Mouse (Mus musculus) ES-Bruce4 (cell line): ENCODE data around the gene Kpnb1. TPM values are rescaled to one million over a fixed set of nuclear protein-coding genes. Genes with fewer than 3 reads are reported as not detected.

Experiments
- H3K27ac ChIP-seq: 2 replicates; pipeline ENCODE4 v1.5.1; 2012; ENCODE audit warnings: low read length, inconsistent platforms; ENCODE audit not compliant: insufficient read depth
- H3K27me3 ChIP-seq: 2 replicates; pipeline ENCODE4 v1.6.1; 2012; ENCODE audit warnings: mild to moderate bottlenecking, low read length, inconsistent platforms; ENCODE audit not compliant: control insufficient read depth, poor library complexity, insufficient read depth, severe bottlenecking
- H3K36me3 ChIP-seq: 2 replicates; pipeline ENCODE4 v1.6.1; 2012; ENCODE audit warnings: inconsistent platforms, mild to moderate bottlenecking, low read length, moderate library complexity; ENCODE audit not compliant: control insufficient read depth, poor library complexity, insufficient read depth, severe bottlenecking
- H3K4me1 ChIP-seq: one replicate; pipeline ENCODE4 v1.8.1; 2011; ENCODE audit warnings: low read length; ENCODE audit not compliant: control insufficient read depth, insufficient read depth
- H3K4me3 ChIP-seq: 2 replicates; pipeline ENCODE4 v1.5.1; 2011; ENCODE audit warnings: low read depth, mild to moderate bottlenecking, low read length
- H3K9ac ChIP-seq: 2 replicates; pipeline ENCODE4 v1.6.1; 2012; ENCODE audit warnings: low read depth, mild to moderate bottlenecking, inconsistent platforms; ENCODE audit not compliant: poor library complexity, severe bottlenecking
- H3K9me3 ChIP-seq: replicated peaks from 2 replicates; pipeline ENCODE4 v1.6.1; 2012; ENCODE audit warnings: mild to moderate bottlenecking, low read length, inconsistent platforms; ENCODE audit not compliant: control insufficient read depth, poor library complexity, insufficient read depth, severe bottlenecking
- CTCF ChIP-seq: IDR thresholded peaks from one replicate; pipeline ENCODE4 v1.8.1; 2011; ENCODE audit warnings: low read depth, low read length
- EP300 ChIP-seq: IDR thresholded peaks from 2 replicates; pipeline ENCODE4 v1.6.1; 2011; ENCODE audit warnings: low read depth, low read length; ENCODE audit not compliant: insufficient read depth
- POLR2A ChIP-seq: IDR thresholded peaks from one replicate; pipeline ENCODE4 v1.8.1; 2011; ENCODE audit warnings: low read length; ENCODE audit not compliant: insufficient read depth
- polyA plus RNA-seq: library from polyadenylated mRNA; stranded (reverse); fragments of >200 nt; gene quantifications from 2 replicates; pipeline ENCODE4 v1.2.4, GENCODE M21; 2011; ENCODE audit warnings: low read depth; ENCODE audit not compliant: missing spikeins, insufficient read depth, insufficient read length

Kpnb1 gene
- polyA plus RNA-seq: 316 and 345 TPM in 2 replicates

GRCm38 (mm10) chr11:97187764-97188642 is at the start of gene Kpnb1:
TSS of gene Kpnb1 (minus strand) at chr11:97187881.
- Histone ChIP-seq H3K36me3 (peaks cover 37% of the 10 kb centered on the region), H3K9me3 (no peaks in the 10 kb centered on the region), H3K27ac (peak within 1 kb of the TSS; percentile 86), H3K4me1 (no peaks in the 10 kb centered on the region), H3K4me3 (peak within 1 kb of the TSS; percentile 99), H3K9ac (peak within 1 kb of the TSS; percentile 97), H3K27me3 (no peaks in the 10 kb centered on the region)
- no peak for TF ChIP-seq CTCF
- peak; percentile 64; the same call in 1 of the 2 replicates for TF ChIP-seq EP300
- peak; percentile 74 for TF ChIP-seq POLR2A

- Histone ChIP-seq H3K4me1 (no peaks in the 10 kb centered on the region), H3K9me3 (no peaks in the 10 kb centered on the region), H3K36me3 (peaks cover 79% of the 10 kb centered on the region), H3K9ac (no peak overlapping the region), H3K27me3 (no peaks in the 10 kb centered on the region), H3K4me3 (no peak overlapping the region), H3K27ac (0 out of 2 replicates have a peak overlapping the region, but pooled peaks have one; percentile 19)
- TF ChIP-seq EP300 (no peak), CTCF (no peak), POLR2A (no peak)
Observed at GRCm38 (mm10) chr11:97232436-97232835, 44.8 kb upstream of the Kpnb1 start.

GRCm38 (mm10) chr11:97229396-97229795 is 41.7 kb upstream of the Kpnb1 start:
- Histone ChIP-seq H3K9ac (no peak overlapping the region), H3K27ac (no peak overlapping the region), H3K36me3 (peaks cover 74% of the 10 kb centered on the region), H3K4me1 (no peaks in the 10 kb centered on the region), H3K9me3 (no peaks in the 10 kb centered on the region), H3K4me3 (no peak overlapping the region), H3K27me3 (no peaks in the 10 kb centered on the region)
- TF ChIP-seq EP300 (no peak), POLR2A (no peak), CTCF (no peak)

- TF ChIP-seq POLR2A: no peak
- TF ChIP-seq EP300: no peak
- no peak for TF ChIP-seq CTCF
- Histone ChIP-seq H3K9ac (no peak overlapping the region), H3K4me3 (no peak overlapping the region), H3K36me3 (peaks cover 72% of the 10 kb centered on the region), H3K9me3 (no peaks in the 10 kb centered on the region), H3K27me3 (no peaks in the 10 kb centered on the region), H3K27ac (no peak overlapping the region), H3K4me1 (no peaks in the 10 kb centered on the region)
Observed at GRCm38 (mm10) chr11:97228985-97229384, 41.3 kb upstream of the Kpnb1 start.

GRCm38 (mm10) chr11:97226131-97226530 is 38.5 kb upstream of the Kpnb1 start:
- H3K27ac ChIP-seq: no peak overlapping the region
- peaks cover 2% of the 10 kb centered on the region for H3K4me1 ChIP-seq
- no peaks in the 10 kb centered on the region for H3K9me3 ChIP-seq
- no peaks in the 10 kb centered on the region for H3K27me3 ChIP-seq
- H3K4me3 ChIP-seq: no peak overlapping the region
- peaks cover 69% of the 10 kb centered on the region for H3K36me3 ChIP-seq
- H3K9ac ChIP-seq: no peak overlapping the region
- TF ChIP-seq CTCF (no peak), EP300 (no peak), POLR2A (no peak)

- peak; percentile 59; the same call in 1 of the 2 replicates for TF ChIP-seq EP300
- no peak for TF ChIP-seq CTCF
- H3K27ac ChIP-seq: no peak overlapping the region
- H3K4me1 ChIP-seq: peaks cover 2% of the 10 kb centered on the region
- H3K9me3 ChIP-seq: no peaks in the 10 kb centered on the region
- H3K36me3 ChIP-seq: peaks cover 71% of the 10 kb centered on the region
- no peaks in the 10 kb centered on the region for H3K27me3 ChIP-seq
- H3K4me3 ChIP-seq: no peak overlapping the region
- no peak overlapping the region for H3K9ac ChIP-seq
Observed at GRCm38 (mm10) chr11:97223485-97223884, 35.8 kb upstream of the Kpnb1 start.
